Mouse (Mus musculus): Measurements from ENCODE around the gene Klra5.
"Not testable (repeated sequence)": the region's sequence is repeated elsewhere in the genome, so short reads cannot be mapped to it uniquely, and the experiment has no call there.

Gene Klra5

GRCm38 (mm10) chr6:129917476-129917946 is at the start of gene Klra5:
Klra5 (minus strand) TSS chr6:129917650.
- not testable (repeated sequence) for DNase-seq

GRCm38 (mm10) chr6:129916996-129917395 is 454 bp downstream of the Klra5 start:
- no peak for DNase-seq

- DNase-seq: no peak
These were observed 34.9 kb downstream of the Klra5 start for GRCm38 (mm10) chr6:129882525-129882924.

GRCm38 (mm10) chr6:129876549-129876948 is 40.9 kb downstream of the Klra5 start, which contains the start of gene Klra17:
Klra17 (minus strand) TSS chr6:129876672.
- DNase-seq: no peak

GRCm38 (mm10) chr6:129862349-129862748 is 55.1 kb downstream of the Klra5 start, which contains the start of gene Gm17631:
Gm17631 (plus strand) TSS chr6:129862649.
- DNase-seq: not testable (repeated sequence)

Measured in thymus, postnatal 25 days (tissue).